Mouse (Mus musculus): ENCODE measurements around the gene Dnase2b.

- TF ChIP-seq GATA1 (IDR thresholded peaks at IDR 0.05; ENCODE audit: borderline replicate concordance, low read length) (no peak), FLI1 (IDR thresholded peaks at IDR 0.05; ENCODE audit: low read length) (no peak)
These were observed 17.0 kb downstream of the Dnase2b start for GRCm38 (mm10) chr3:146598411-146598810.
